Mouse (Mus musculus) bone marrow, adult 2 months (tissue): Measurements from ENCODE around the gene Dnase2b. TPM values are rescaled to one million over a fixed set of nuclear protein-coding genes. Genes with fewer than 3 reads are reported as not detected.

ENCODE experiments used
- H3K27ac ChIP-seq: fragments of 200-500 bp; 2 replicates; pipeline ENCODE4 v1.5.1; 2012; ENCODE audit warnings: low read depth, mild to moderate bottlenecking, control low read depth, inconsistent platforms, low read length; ENCODE audit not compliant: control insufficient read depth, poor library complexity, insufficient read depth
- H3K4me1 ChIP-seq: fragments of 200-500 bp; 2 replicates; pipeline ENCODE4 v1.6.1; 2011; ENCODE audit warnings: low read length; ENCODE audit not compliant: control insufficient read depth, insufficient read depth
- H3K4me3 ChIP-seq: fragments of 200-500 bp; replicated peaks from 2 replicates; pipeline ENCODE3; 2011; ENCODE audit warnings: mild to moderate bottlenecking, low read depth, low read length, control low read depth; ENCODE audit not compliant: control insufficient read depth
- CTCF ChIP-seq: fragments of 200-500 bp; IDR thresholded peaks from 2 replicates; pipeline ENCODE4 v1.5.1; 2011; ENCODE audit warnings: low read length, control low read depth; ENCODE audit not compliant: control insufficient read depth, insufficient read depth
- POLR2A ChIP-seq: fragments of 200-500 bp; IDR thresholded peaks from 2 replicates; pipeline ENCODE4 v1.6.1; 2011; ENCODE audit warnings: low read depth, mild to moderate bottlenecking, control low read depth, low read length, borderline replicate concordance; ENCODE audit not compliant: control insufficient read depth
- WGBS: fragments of 180-500 bp; shearing (Covaris S2); methylation state at CpG from one replicate; pipeline ENCODE4 v1.1.7; 2018; 5-methylcytosine and 5-hydroxymethylcytosine counted together
- polyA plus RNA-seq: library from polyadenylated mRNA; stranded (reverse); fragments of >200 nt; gene quantifications from 2 replicates; pipeline ENCODE4 v1.2.4, GENCODE M21; 2011; ENCODE audit warnings: low replicate concordance; ENCODE audit not compliant: missing spikeins, insufficient read depth, insufficient read length

The Dnase2b gene
- not detected in 2 replicates for polyA plus RNA-seq

DNA sequence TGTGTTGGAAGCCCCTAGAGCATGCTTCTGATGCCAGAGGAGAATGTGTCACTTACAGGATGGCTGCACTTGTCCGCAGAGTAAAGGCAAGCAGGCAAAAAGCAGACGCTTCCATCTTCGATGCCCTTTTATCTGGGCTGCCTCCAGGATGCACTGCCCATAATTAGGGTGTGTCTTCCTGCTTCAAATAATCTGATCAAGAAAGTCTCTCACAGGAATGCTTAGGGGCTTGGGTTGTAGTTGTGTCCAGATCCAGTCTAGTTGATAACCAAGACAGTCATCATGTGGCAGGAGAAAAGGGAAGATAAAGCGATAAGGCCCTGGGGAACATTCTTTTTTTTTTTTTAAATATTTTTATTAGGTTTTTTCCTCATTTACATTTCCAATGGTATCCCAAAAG is at the start of gene Dnase2b:
TSS of gene Dnase2b (minus strand) at position 101 of the 400 bp plus-strand sequence.
- no peaks in the 10 kb centered on the region; the same call in 1 of the 2 replicates for H3K4me1 ChIP-seq
- 53% methylated on average over 4 of the region's 4 CpGs for WGBS

GRCm38 (mm10) chr3:146661907-146662306 is 46.5 kb upstream of the Dnase2b start:
- no peak overlapping the region for H3K4me3 ChIP-seq
- WGBS, result 62% methylated on average over 7 of the region's 7 CpGs
- H3K4me1 ChIP-seq, result no peaks in the 10 kb centered on the region
- no peak for TF ChIP-seq POLR2A
- TF ChIP-seq CTCF, result no peak
- H3K27ac ChIP-seq, result no peak overlapping the region

More for the DNA sequence above, at the start of gene Dnase2b:
- TF ChIP-seq CTCF (no peak), POLR2A (no peak)
- Histone ChIP-seq H3K4me3 (no peak within 1 kb of the TSS), H3K27ac (no peak within 1 kb of the TSS)

DNA sequence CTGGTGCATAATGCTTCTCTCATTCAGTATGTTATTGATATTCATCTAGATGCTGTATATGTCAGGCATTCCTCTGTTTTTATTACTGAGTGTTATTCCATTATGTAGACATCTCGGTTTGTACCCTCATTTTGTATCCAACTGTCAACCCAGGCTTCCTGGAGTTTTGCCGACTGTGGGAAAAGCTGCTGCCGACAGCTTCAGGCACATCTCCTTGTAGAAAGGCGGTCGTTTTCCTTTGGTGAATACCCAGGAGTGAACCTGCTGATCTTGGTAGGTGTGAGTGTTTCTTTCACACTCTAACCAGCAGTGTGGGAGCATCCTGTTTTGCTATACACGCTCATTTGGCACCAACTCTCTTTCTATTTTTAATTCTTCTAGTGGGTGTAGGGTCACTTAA is 45.6 kb upstream of the Dnase2b start:
- WGBS, result 66% methylated on average over 6 of the region's 6 CpGs
- no peaks in the 10 kb centered on the region for H3K4me1 ChIP-seq
- TF ChIP-seq POLR2A (no peak), CTCF (no peak)
- H3K4me3 ChIP-seq, result no peak overlapping the region
- H3K27ac ChIP-seq, result no peak overlapping the region

DNA sequence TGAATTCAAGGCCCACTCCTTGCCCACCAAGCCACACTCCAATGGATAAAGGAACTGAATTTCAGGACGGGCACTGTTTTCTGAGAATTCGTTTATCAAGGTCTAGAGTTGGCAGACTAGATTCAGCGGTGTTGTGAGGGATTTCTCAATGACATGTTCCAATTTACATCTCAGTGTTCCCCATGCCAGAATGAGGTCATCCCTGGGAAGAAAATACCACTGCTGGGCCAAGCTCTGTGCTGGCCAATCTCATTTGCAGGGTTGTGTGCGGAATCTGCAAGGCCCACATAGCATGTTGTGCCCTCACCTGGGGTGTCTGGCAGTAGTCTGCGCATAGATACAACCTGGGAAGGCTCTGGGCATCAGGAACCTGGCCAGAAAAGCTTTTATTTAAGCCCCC is 43.9 kb upstream of the Dnase2b start:
- Histone ChIP-seq H3K4me3 (no peak overlapping the region), H3K4me1 (peaks cover 2% of the 10 kb centered on the region), H3K27ac (no peak overlapping the region)
- TF ChIP-seq POLR2A (no peak), CTCF (no peak)
- whole genome bisulfite sequencing, result 88% methylated on average over 5 of the region's 5 CpGs

- 29% methylated on average over 1 of the region's 1 CpGs for WGBS
These were observed 42.8 kb upstream of the Dnase2b start for GRCm38 (mm10) chr3:146658061-146658639.

GRCm38 (mm10) chr3:146657433-146657832 is 42.0 kb upstream of the Dnase2b start:
- no peak overlapping the region for H3K27ac ChIP-seq
- H3K4me3 ChIP-seq, result no peak overlapping the region
- peaks cover 6% of the 10 kb centered on the region for H3K4me1 ChIP-seq
- 51% methylated on average over 5 of the region's 5 CpGs for WGBS
- TF ChIP-seq CTCF (no peak), POLR2A (no peak)

More at GRCm38 (mm10) chr3:146658061-146658639, 42.8 kb upstream of the Dnase2b start:
- Histone ChIP-seq H3K27ac (no peak overlapping the region), H3K4me1 (peaks cover 6% of the 10 kb centered on the region), H3K4me3 (no peak overlapping the region)
- TF ChIP-seq CTCF (no peak), POLR2A (no peak)

GRCm38 (mm10) chr3:146655111-146655577 is 39.7 kb upstream of the Dnase2b start:
- Histone ChIP-seq H3K4me3 (no peak overlapping the region), H3K27ac (no peak overlapping the region), H3K4me1 (peaks cover 6% of the 10 kb centered on the region)
- no peak for TF ChIP-seq CTCF
- TF ChIP-seq POLR2A, result no peak
- 27% methylated on average over 2 of the region's 2 CpGs for WGBS

- H3K4me3 ChIP-seq, result no peak overlapping the region
- H3K4me1 ChIP-seq, result peaks cover 6% of the 10 kb centered on the region
- no peak overlapping the region for H3K27ac ChIP-seq
- TF ChIP-seq POLR2A, result no peak
- no peak for TF ChIP-seq CTCF
- 20% methylated on average over 6 of the region's 6 CpGs for WGBS
These were observed 38.3 kb upstream of the Dnase2b start for GRCm38 (mm10) chr3:146653692-146654091.

DNA sequence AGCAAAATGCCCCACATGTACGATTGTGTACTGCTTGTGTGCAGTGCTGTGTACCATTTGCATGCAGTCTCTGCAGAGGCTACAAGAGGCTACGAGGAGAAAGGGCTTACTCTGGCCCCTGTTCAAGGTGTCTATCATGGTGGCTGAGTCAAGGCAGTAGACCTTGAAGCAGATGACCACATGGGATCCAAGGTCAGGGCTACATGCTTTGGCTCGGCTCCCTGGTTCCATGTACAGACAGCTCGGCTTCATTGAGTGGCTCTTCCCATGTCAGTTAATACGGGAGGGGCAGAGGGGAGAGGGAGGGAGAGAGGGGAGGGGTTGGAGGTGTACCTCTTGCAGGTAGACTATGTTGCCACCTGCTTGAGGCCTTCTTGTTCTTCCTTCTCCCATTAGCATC is 37.0 kb upstream of the Dnase2b start:
- TF ChIP-seq CTCF, result no peak
- no peak for TF ChIP-seq POLR2A
- Histone ChIP-seq H3K27ac (no peak overlapping the region), H3K4me1 (peaks cover 6% of the 10 kb centered on the region), H3K4me3 (no peak overlapping the region)
- 81% methylated on average over 5 of the region's 5 CpGs for WGBS
